Mouse (Mus musculus): ENCODE measurements at regions not wholly inside any gene's neighbourhood (a gene's known extent, or its start where the extent isn't known, plus 50 kb on each side); places are given as distances from the start of the nearest gene placed in this dataset.

GRCm38 (mm10) chr5:100220320-100220719 lies 60.7 kb upstream of the Tmem150c start:
- TF ChIP-seq POLR2A (IDR thresholded peaks at IDR 0.05; ENCODE audit: low read depth, low read length) (no peak), CTCF (IDR thresholded peaks at IDR 0.05; ENCODE audit: borderline replicate concordance, insufficient read depth, low read length) (no peak)

Data from embryonic fibroblast, embryonic 13.5 days (primary cell).